Mouse (Mus musculus): Measurements from ENCODE around the gene Slc22a21.

DNA sequence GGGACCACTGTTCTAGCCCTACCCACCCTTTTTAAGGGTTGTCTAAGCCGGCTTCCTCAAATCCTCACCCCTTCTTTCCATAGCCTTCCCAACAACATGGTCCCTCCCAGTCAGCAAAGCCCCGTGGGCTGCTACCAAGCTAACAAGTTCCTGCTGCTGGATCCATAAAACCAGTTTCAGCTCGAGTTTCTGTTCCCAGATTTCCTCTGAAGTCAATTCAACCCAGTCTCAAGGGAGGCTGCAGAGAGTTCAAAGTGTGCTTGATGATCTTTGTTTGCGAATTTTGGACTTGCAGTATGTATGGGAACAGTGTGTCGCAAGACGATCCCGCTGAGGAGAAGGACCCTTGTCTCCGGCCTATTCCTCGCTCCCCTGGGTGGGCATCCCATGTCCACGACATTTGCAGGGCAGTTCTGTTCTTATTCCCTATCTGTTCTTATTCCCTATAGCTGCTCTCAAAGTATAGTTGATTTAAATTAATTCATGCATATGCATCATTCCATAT is 28.3 kb upstream of the Slc22a21 start:
- no peak for TF ChIP-seq CTCF (IDR thresholded peaks at IDR 0.05; ENCODE audit: low read depth)
- no peak for TF ChIP-seq EP300 (optimal IDR thresholded peaks at IDR 0.05)

All from stomach, postnatal 0 days (tissue).